Mouse (Mus musculus): Measurements from ENCODE around the gene Nr2c2. TPM values are rescaled to one million over a fixed set of nuclear protein-coding genes. Genes with fewer than 3 reads are reported as not detected.
"Not testable (repeated sequence)": the region's sequence is repeated elsewhere in the genome, so short reads cannot be mapped to it uniquely, and the experiment has no call there.

Gene Nr2c2
- polyA plus RNA-seq, 1 experiment from 2014 or later, result 14.1 TPM

GRCm38 (mm10) chr6:92065721-92066496 lies 25.3 kb upstream of the Nr2c2 start:
- Histone ChIP-seq H3K9me3 (replicated peaks; ENCODE audit: low read length) (no peaks in the 10 kb centered on the region), H3K27me3 (ENCODE audit: insufficient read depth, low read length) (no peaks in the 10 kb centered on the region), H3K4me2 (ENCODE audit: low read length) (no peak overlapping the region), H3K4me1 (replicated peaks; ENCODE audit: insufficient read depth, low read length) (no peaks in the 10 kb centered on the region), H3K9ac (ENCODE audit: low read depth, low read length) (no peak overlapping the region), H3K4me3 (replicated peaks; ENCODE audit: low read depth, low read length) (no peak overlapping the region), H3K36me3 (ENCODE audit: insufficient read depth, low read length) (0 out of 2 replicates have a peak, but pooled peaks cover 4% of the 10 kb centered on the region), H3K27ac (no peak overlapping the region)
- ATAC-seq (replicated peaks; ENCODE audit: low FRiP score, low read depth), result no peak
- TF ChIP-seq CTCF (IDR thresholded peaks at IDR 0.05; ENCODE audit: low read depth), result peak; percentile 85
- WGBS, result 52% methylated on average over 12 of the region's 12 CpGs
- DNase-seq (ENCODE audit: low spot score), result peak; percentile 69

DNA sequence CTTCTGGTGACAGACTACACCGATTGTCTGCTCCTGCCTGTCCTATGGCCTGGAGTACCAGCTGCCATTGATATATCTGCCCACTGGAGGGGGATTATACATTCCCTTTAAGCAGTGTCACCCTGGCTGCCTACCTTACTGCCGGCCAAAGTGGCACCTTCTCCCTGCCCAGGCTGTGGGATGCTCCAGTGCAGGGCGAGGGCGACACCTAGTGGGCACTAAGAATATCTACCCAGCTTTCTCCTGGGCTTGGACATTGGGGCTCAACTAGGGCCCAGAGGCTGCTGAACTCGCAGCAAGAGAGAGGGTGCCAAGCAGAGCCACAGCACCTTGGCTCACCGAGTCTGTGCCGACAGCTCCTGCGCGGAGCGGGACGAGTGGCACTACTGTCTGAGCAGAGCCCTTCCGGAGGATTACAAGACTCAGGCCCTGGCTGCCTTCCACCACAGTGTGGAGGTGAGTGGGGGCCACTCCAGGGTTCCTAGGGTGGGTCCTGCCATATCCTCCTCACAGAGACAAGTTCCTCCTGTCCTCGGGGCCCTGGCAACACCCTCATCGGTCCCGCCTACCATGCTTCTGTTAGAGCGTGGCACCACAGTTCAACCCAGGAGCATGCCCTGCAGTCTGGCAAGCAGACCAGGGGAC lies 23.9 kb upstream of the Nr2c2 start:
- H3K27me3 ChIP-seq (ENCODE audit: insufficient read depth, low read length), result no peaks in the 10 kb centered on the region
- DNase-seq (ENCODE audit: low spot score), result peak; percentile 88
- no peaks in the 10 kb centered on the region for H3K4me1 ChIP-seq (replicated peaks; ENCODE audit: insufficient read depth, low read length)
- H3K4me2 ChIP-seq (ENCODE audit: low read length), result no peak overlapping the region
- H3K9ac ChIP-seq (ENCODE audit: low read depth, low read length), result no peak overlapping the region
- H3K36me3 ChIP-seq (ENCODE audit: insufficient read depth, low read length), result 0 out of 2 replicates have a peak, but pooled peaks cover 4% of the 10 kb centered on the region
- ATAC-seq (replicated peaks; ENCODE audit: low FRiP score, low read depth), result peak; percentile 67
- H3K4me3 ChIP-seq (replicated peaks; ENCODE audit: low read depth, low read length), result no peak overlapping the region
- WGBS, result 31% methylated on average over 16 of the region's 16 CpGs
- H3K9me3 ChIP-seq (replicated peaks; ENCODE audit: low read length), result no peaks in the 10 kb centered on the region
- no peak overlapping the region for H3K27ac ChIP-seq
- TF ChIP-seq CTCF (IDR thresholded peaks at IDR 0.05; ENCODE audit: low read depth), result peak; percentile 98

DNA sequence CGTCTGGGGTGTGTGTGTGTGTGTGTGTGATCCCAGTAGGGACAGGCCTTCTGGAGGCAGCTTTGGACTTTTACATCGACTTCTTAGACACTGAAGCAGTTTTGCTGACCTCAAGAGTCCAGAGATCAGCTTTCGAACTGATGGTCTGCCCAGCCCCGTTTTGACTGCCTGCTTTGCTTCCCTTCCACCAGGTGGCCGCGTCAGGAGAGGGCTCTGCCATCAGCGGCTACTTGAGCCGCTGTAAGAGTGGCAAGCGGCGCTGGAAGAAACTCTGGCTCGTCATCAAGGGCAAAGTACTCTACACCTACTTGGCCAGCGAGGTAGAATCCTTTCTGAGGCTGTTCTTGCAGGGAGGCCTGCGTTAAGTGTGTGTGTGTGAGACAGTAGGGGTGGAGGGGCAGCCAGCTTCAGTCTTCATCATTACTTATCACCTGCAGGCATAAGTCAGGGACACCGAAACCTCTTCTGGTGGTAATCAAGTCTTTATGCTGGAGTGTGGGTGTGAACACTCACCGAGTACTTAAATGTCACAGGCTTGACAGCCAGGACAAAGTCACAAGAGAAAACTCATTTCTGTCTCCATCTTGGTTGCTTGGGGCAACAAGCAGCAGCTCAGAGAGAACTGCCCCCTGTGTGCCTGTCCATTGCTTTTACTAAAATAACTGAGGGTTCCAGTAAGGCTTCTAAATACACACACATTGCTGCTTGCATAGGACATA lies 19.9 kb upstream of the Nr2c2 start:
- Histone ChIP-seq H3K4me2 (ENCODE audit: low read length) (no peak overlapping the region), H3K9ac (ENCODE audit: low read depth, low read length) (no peak overlapping the region), H3K9me3 (replicated peaks; ENCODE audit: low read length) (no peaks in the 10 kb centered on the region), H3K36me3 (ENCODE audit: insufficient read depth, low read length) (0 out of 2 replicates have a peak, but pooled peaks cover 4% of the 10 kb centered on the region), H3K4me1 (replicated peaks; ENCODE audit: insufficient read depth, low read length) (no peaks in the 10 kb centered on the region), H3K4me3 (replicated peaks; ENCODE audit: low read depth, low read length) (no peak overlapping the region), H3K27me3 (ENCODE audit: insufficient read depth, low read length) (no peaks in the 10 kb centered on the region), H3K27ac (no peak overlapping the region)
- DNase-seq (ENCODE audit: low spot score) (no peak), ATAC-seq (replicated peaks; ENCODE audit: low FRiP score, low read depth) (peak; percentile 57)
- 39% methylated on average over 15 of the region's 15 CpGs for WGBS
- TF ChIP-seq CTCF (IDR thresholded peaks at IDR 0.05; ENCODE audit: low read depth), result peak; percentile 55

DNA sequence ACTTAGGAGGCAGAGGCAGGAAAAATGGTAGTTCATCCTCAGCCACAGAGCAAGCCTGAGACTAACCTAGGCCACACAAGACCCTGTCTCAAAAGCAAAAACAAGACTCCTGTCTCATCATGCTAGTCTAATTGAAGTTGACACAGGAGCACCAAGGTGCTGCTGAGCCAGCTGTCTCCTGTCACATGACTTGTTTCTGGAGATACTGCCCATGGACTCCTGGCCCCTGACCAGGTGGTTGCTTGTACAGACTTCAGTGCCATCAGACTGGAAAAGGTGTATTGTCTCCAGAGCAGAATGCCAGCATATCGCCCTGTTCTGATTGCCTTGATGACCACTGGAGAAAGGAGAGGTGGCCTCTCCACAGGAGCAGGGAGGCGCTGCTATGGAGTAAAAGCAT lies 10.5 kb upstream of the Nr2c2 start:
- H3K27ac ChIP-seq, result no peak overlapping the region
- no peaks in the 10 kb centered on the region for H3K36me3 ChIP-seq (ENCODE audit: insufficient read depth, low read length)
- H3K27me3 ChIP-seq (ENCODE audit: insufficient read depth, low read length), result no peaks in the 10 kb centered on the region
- ATAC-seq (replicated peaks; ENCODE audit: low FRiP score, low read depth) (no peak), DNase-seq (ENCODE audit: low spot score) (no peak)
- H3K4me3 ChIP-seq (replicated peaks; ENCODE audit: low read depth, low read length), result no peak overlapping the region
- H3K9me3 ChIP-seq (replicated peaks; ENCODE audit: low read length), result no peaks in the 10 kb centered on the region
- TF ChIP-seq CTCF (IDR thresholded peaks at IDR 0.05; ENCODE audit: low read depth), result no peak
- H3K4me2 ChIP-seq (ENCODE audit: low read length), result no peak overlapping the region
- no peaks in the 10 kb centered on the region for H3K4me1 ChIP-seq (replicated peaks; ENCODE audit: insufficient read depth, low read length)
- H3K9ac ChIP-seq (ENCODE audit: low read depth, low read length), result no peak overlapping the region
- 96% methylated on average over 2 of the region's 2 CpGs for WGBS

DNA sequence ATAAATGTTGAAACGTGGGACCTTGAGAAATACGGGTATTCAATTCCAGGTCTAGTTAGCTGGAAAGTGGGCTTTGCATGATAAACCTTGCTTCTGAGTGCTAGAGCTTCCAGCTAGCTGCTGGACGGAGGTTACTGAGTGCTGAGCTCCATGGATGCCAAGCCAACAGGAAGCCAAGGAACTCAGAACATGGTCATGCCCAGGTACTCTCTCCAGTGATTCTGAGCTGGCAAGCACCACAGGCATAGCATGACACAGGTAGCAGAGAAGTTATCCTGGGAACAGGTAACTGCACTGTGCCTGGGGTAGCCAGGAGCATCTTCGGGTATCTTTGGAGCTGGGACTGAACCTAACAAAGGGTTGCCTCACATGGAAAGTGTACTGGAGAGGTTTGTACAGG lies 8.4 kb upstream of the Nr2c2 start:
- no peaks in the 10 kb centered on the region for H3K27me3 ChIP-seq (ENCODE audit: insufficient read depth, low read length)
- H3K27ac ChIP-seq, result no peak overlapping the region
- DNase-seq (ENCODE audit: low spot score), result no peak
- H3K4me2 ChIP-seq (ENCODE audit: low read length), result no peak overlapping the region
- H3K9ac ChIP-seq (ENCODE audit: low read depth, low read length), result no peak overlapping the region
- no peak overlapping the region for H3K4me3 ChIP-seq (replicated peaks; ENCODE audit: low read depth, low read length)
- TF ChIP-seq CTCF (IDR thresholded peaks at IDR 0.05; ENCODE audit: low read depth), result no peak
- no peaks in the 10 kb centered on the region for H3K36me3 ChIP-seq (ENCODE audit: insufficient read depth, low read length)
- 86% methylated on average over 4 of the region's 4 CpGs for WGBS
- H3K4me1 ChIP-seq (replicated peaks; ENCODE audit: insufficient read depth, low read length), result no peaks in the 10 kb centered on the region
- H3K9me3 ChIP-seq (replicated peaks; ENCODE audit: low read length), result no peaks in the 10 kb centered on the region
- no peak for ATAC-seq (replicated peaks; ENCODE audit: low FRiP score, low read depth)

GRCm38 (mm10) chr6:92084932-92085331 lies 6.3 kb upstream of the Nr2c2 start:
- ATAC-seq (replicated peaks; ENCODE audit: low FRiP score, low read depth) (no peak), DNase-seq (ENCODE audit: low spot score) (peak; percentile 34)
- Histone ChIP-seq H3K4me1 (replicated peaks; ENCODE audit: insufficient read depth, low read length) (no peaks in the 10 kb centered on the region), H3K36me3 (ENCODE audit: insufficient read depth, low read length) (no peaks in the 10 kb centered on the region), H3K27ac (no peak overlapping the region), H3K9me3 (replicated peaks; ENCODE audit: low read length) (no peaks in the 10 kb centered on the region), H3K27me3 (ENCODE audit: insufficient read depth, low read length) (no peaks in the 10 kb centered on the region), H3K4me2 (ENCODE audit: low read length) (no peak overlapping the region), H3K9ac (ENCODE audit: low read depth, low read length) (no peak overlapping the region), H3K4me3 (replicated peaks; ENCODE audit: low read depth, low read length) (no peak overlapping the region)
- no peak for TF ChIP-seq CTCF (IDR thresholded peaks at IDR 0.05; ENCODE audit: low read depth)
- WGBS, result 75% methylated on average over 3 of the region's 3 CpGs

- WGBS, result 88% methylated on average over 7 of the region's 7 CpGs
- H3K4me1 ChIP-seq (replicated peaks; ENCODE audit: insufficient read depth, low read length); DNase-seq (ENCODE audit: low spot score): not testable (repeated sequence)
Measured at GRCm38 (mm10) chr6:92089141-92089540, 2.0 kb upstream of the Nr2c2 start.

More at GRCm38 (mm10) chr6:92089141-92089540, 2.0 kb upstream of the Nr2c2 start:
- not testable (repeated sequence) for H3K27ac ChIP-seq; ATAC-seq (replicated peaks; ENCODE audit: low FRiP score, low read depth); H3K4me2 ChIP-seq (ENCODE audit: low read length); H3K27me3 ChIP-seq (ENCODE audit: insufficient read depth, low read length); H3K4me3 ChIP-seq (replicated peaks; ENCODE audit: low read depth, low read length); H3K36me3 ChIP-seq (ENCODE audit: insufficient read depth, low read length); H3K9me3 ChIP-seq (replicated peaks; ENCODE audit: low read length); H3K9ac ChIP-seq (ENCODE audit: low read depth, low read length)

Measured in kidney, postnatal 0 days (tissue).